Mouse (Mus musculus) E14TG2a.4 (cell line): ENCODE data around the gene Taok3.

Source experiments
- H3K27me3 ChIP-seq: 2 replicates; pipeline ENCODE4 v1.6.1; 2014; ENCODE audit warnings: low read length, control low read depth; ENCODE audit not compliant: insufficient read depth
- H3K36me3 ChIP-seq: 2 replicates; pipeline ENCODE4 v1.6.1; 2014; ENCODE audit warnings: low read length, control low read depth; ENCODE audit not compliant: insufficient read depth
- H3K4me1 ChIP-seq: replicated peaks from 2 replicates; pipeline ENCODE4 v1.6.1; 2014; ENCODE audit warnings: low read depth, low read length, control low read depth
- H3K4me3 ChIP-seq: replicated peaks from 2 replicates; pipeline ENCODE4 v1.5.1; 2014; ENCODE audit warnings: mild to moderate bottlenecking, low read length
- H3K9me3 ChIP-seq: 2 replicates; pipeline ENCODE4 v1.6.1; 2014; ENCODE audit warnings: low read length, control low read depth
- CTCF ChIP-seq: conservative IDR thresholded peaks from 2 replicates; pipeline ENCODE4 v1.5.1; 2014; ENCODE audit warnings: low read length
- NANOG ChIP-seq: IDR thresholded peaks from 2 replicates; pipeline ENCODE4 v1.6.1; 2014; ENCODE audit warnings: borderline replicate concordance, low read length, mixed read lengths
- POU5F1 ChIP-seq: IDR thresholded peaks from 2 replicates; pipeline ENCODE4 v1.6.1; 2014; ENCODE audit warnings: low read length, borderline replicate concordance

The Taok3 gene

DNA sequence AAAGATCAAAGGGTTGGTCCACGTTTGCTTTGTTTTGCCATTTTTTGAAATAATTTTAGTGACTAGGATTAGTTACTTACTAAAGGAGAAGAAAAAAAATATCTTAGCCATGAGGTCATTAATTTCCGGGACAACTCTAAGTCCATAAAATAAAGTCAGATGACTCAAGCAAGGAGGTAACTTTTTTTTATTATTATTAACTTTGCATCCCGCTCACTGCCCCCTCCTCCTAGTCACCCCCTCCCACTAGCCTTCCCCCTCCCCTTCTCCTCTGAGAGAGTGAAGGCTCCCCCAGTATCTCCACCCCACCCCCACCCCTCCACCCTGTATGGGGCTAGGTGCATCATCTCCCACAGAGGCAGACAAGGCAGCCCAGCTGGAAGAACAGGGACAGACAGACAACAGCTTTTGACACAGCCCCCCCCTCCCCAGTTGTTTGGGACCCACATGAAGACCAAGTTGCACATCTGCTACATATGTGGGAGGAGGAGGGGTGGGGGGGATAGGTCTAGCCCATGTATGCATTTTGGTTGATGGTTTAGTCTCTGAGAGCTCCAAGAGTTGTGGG lies 15.0 kb downstream of the Taok3 start:
- Histone ChIP-seq H3K4me1 (peaks cover 66% of the 10 kb centered on the region), H3K4me3 (no peak overlapping the region), H3K9me3 (no peaks in the 10 kb centered on the region), H3K27me3 (no peaks in the 10 kb centered on the region), H3K36me3 (no peaks in the 10 kb centered on the region)
- TF ChIP-seq POU5F1 (no peak), NANOG (no peak), CTCF (no peak)

- no peak overlapping the region for H3K4me3 ChIP-seq
- peaks cover 68% of the 10 kb centered on the region for H3K4me1 ChIP-seq
- no peaks in the 10 kb centered on the region for H3K36me3 ChIP-seq
- H3K9me3 ChIP-seq: no peaks in the 10 kb centered on the region
- H3K27me3 ChIP-seq: no peaks in the 10 kb centered on the region
- TF ChIP-seq POU5F1 (no peak), NANOG (no peak), CTCF (no peak)
Measured at GRCm38 (mm10) chr5:117135869-117136268, 15.9 kb downstream of the Taok3 start.

- H3K9me3 ChIP-seq: no peaks in the 10 kb centered on the region
- no peaks in the 10 kb centered on the region for H3K36me3 ChIP-seq
- no peaks in the 10 kb centered on the region for H3K27me3 ChIP-seq
- TF ChIP-seq CTCF (no peak), NANOG (no peak), POU5F1 (no peak)
- H3K4me1 ChIP-seq: peaks cover 69% of the 10 kb centered on the region
- no peak overlapping the region for H3K4me3 ChIP-seq
Measured at GRCm38 (mm10) chr5:117136570-117136969, 16.6 kb downstream of the Taok3 start.

- peaks cover 69% of the 10 kb centered on the region for H3K4me1 ChIP-seq
- no peaks in the 10 kb centered on the region for H3K27me3 ChIP-seq
- no peaks in the 10 kb centered on the region for H3K9me3 ChIP-seq
- no peak overlapping the region for H3K4me3 ChIP-seq
- no peak for TF ChIP-seq NANOG
- no peak for TF ChIP-seq CTCF
- no peak for TF ChIP-seq POU5F1
- no peaks in the 10 kb centered on the region for H3K36me3 ChIP-seq
Measured at GRCm38 (mm10) chr5:117137011-117137410, 17.1 kb downstream of the Taok3 start.

DNA sequence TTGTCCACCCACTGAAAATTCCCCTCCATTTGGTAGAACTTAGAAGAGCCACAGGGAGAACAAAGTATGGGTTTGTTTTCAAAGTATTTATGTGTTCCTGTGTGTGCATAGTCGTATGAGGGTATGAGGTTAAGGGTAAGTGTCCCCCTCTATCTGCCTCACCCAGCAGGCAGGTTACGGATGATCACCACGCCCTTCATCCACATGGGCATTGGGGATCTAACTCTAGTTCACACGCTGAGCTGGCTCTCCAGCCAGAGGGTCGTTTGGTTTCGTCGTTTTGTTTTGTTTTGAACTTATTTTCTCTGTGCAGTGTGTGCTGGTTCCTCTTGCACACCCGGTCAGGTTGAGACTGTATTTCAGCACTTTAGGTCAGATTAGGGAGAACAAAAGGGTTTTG lies 17.7 kb downstream of the Taok3 start:
- no peaks in the 10 kb centered on the region for H3K27me3 ChIP-seq
- H3K36me3 ChIP-seq: no peaks in the 10 kb centered on the region
- TF ChIP-seq NANOG (no peak), POU5F1 (no peak), CTCF (no peak)
- H3K4me1 ChIP-seq: peaks cover 63% of the 10 kb centered on the region
- no peak overlapping the region for H3K4me3 ChIP-seq
- H3K9me3 ChIP-seq: no peaks in the 10 kb centered on the region

- no peak overlapping the region for H3K4me3 ChIP-seq
- TF ChIP-seq NANOG (no peak), CTCF (no peak), POU5F1 (no peak)
- H3K9me3 ChIP-seq: no peaks in the 10 kb centered on the region
- no peaks in the 10 kb centered on the region for H3K36me3 ChIP-seq
- no peaks in the 10 kb centered on the region for H3K27me3 ChIP-seq
- H3K4me1 ChIP-seq: peaks cover 60% of the 10 kb centered on the region
Measured at GRCm38 (mm10) chr5:117138295-117138988, 18.5 kb downstream of the Taok3 start.

- Histone ChIP-seq H3K27me3 (no peaks in the 10 kb centered on the region), H3K9me3 (no peaks in the 10 kb centered on the region), H3K4me1 (peaks cover 61% of the 10 kb centered on the region), H3K4me3 (peak overlapping the region; percentile 39; the same call in 1 of the 2 replicates), H3K36me3 (no peaks in the 10 kb centered on the region)
- TF ChIP-seq POU5F1 (no peak), NANOG (no peak), CTCF (no peak)
Measured at GRCm38 (mm10) chr5:117139822-117140221, 19.9 kb downstream of the Taok3 start.

- Histone ChIP-seq H3K36me3 (no peaks in the 10 kb centered on the region), H3K9me3 (no peaks in the 10 kb centered on the region), H3K27me3 (no peaks in the 10 kb centered on the region), H3K4me1 (peaks cover 59% of the 10 kb centered on the region), H3K4me3 (peak overlapping the region; percentile 39; the same call in 1 of the 2 replicates)
- no peak for TF ChIP-seq POU5F1
- TF ChIP-seq CTCF: no peak
- TF ChIP-seq NANOG: no peak
Measured at GRCm38 (mm10) chr5:117140374-117140773, 20.4 kb downstream of the Taok3 start.

GRCm38 (mm10) chr5:117143721-117144135 lies 23.8 kb downstream of the Taok3 start:
- Histone ChIP-seq H3K9me3 (0 out of 2 replicates have a peak, but pooled peaks cover 4% of the 10 kb centered on the region), H3K4me3 (peak overlapping the region; percentile 39; the same call in 1 of the 2 replicates), H3K4me1 (peaks cover 40% of the 10 kb centered on the region), H3K27me3 (no peaks in the 10 kb centered on the region), H3K36me3 (no peaks in the 10 kb centered on the region)
- TF ChIP-seq CTCF: peak; percentile 71
- no peak for TF ChIP-seq NANOG
